In genomic region chr5:99861816-99862215, GRCm38 (mm10) we compare ENCODE assay signal across 24 mouse cellular contexts. TPM values are rescaled to one million over a fixed set of nuclear protein-coding genes. Genes with fewer than 3 reads are reported as not detected.
A peak's percentile ranks its signal among the peaks of the same experiment; 100 is the strongest.
DNase-seq lines count a peak whose midpoint lies in the region; TF ChIP-seq lines count a peak whose summit lies in the region.
"Had no signal": no experiment of that assay in that cellular context is flagged by ENCODE, and none has a peak within 500 bp of the region (broad histone marks: within the 10 kb centered on the region; RNA-seq: fewer than 3 reads in every experiment).

No protein-coding gene starts in this region.

- DNase-seq in heart, adult 11 months, result peak; percentile 51
- no peak for DNase-seq in heart, postnatal 14 days
- peak; percentile 51 for DNase-seq in heart, embryonic 10.5 days (ENCODE audit: low spot score)
- no peak for DNase-seq in heart, postnatal 10 days
- DNase-seq in testis, postnatal 10 days (ENCODE audit: low spot score), result peak; percentile 12
- no peak for DNase-seq in testis, postnatal 14 days (ENCODE audit: low spot score)
- DNase-seq in thymus, adult 2 months, result no peak
- DNase-seq in thymus, postnatal 36 days, result no peak
- DNase-seq: adrenal gland, adult 2 months; adrenal gland, adult 8-10 months; adrenal gland, postnatal 10 days; adrenal gland, postnatal 14 days; adrenal gland, postnatal 25 days; adrenal gland, postnatal 36 days; B cell, adult 2 months; cerebellum, adult 11 months; cerebellum, adult 11-12 months had no signal

- H3K4me1 ChIP-seq in heart, embryonic 10.5 days, result peaks cover 6% of the 10 kb centered on the region
- H3K4me1 ChIP-seq in thymus, adult 2 months (replicated peaks; ENCODE audit: control insufficient read depth, insufficient read depth, low read length), result peaks cover 27% of the 10 kb centered on the region

- no peak overlapping the region for H3K27ac ChIP-seq in heart, embryonic 10.5 days
- H3K27ac ChIP-seq in thymus, adult 2 months (ENCODE audit: control insufficient read depth, insufficient read depth, low read length), result peak overlapping the region; percentile 51

- no peak for TF ChIP-seq CTCF in thymus, adult 2 months (IDR thresholded peaks at IDR 0.05; ENCODE audit: borderline replicate concordance, control insufficient read depth, extremely low read depth, insufficient read depth, low read length, poor library complexity)

- intact Hi-C loops in heart, postnatal 14 days (cut with DNase I), result no loop called here
- intact Hi-C loops in heart, postnatal 10 days (cut with DNase I), result no loop called here

- no peaks in the 10 kb centered on the region for H3K9me3 ChIP-seq in heart, embryonic 10.5 days

- TF ChIP-seq POLR2A in thymus, adult 2 months (IDR thresholded peaks at IDR 0.05; ENCODE audit: control insufficient read depth, extremely low read depth, insufficient read depth, low read length, poor library complexity), result no peak

- no peaks in the 10 kb centered on the region for H3K27me3 ChIP-seq in heart, embryonic 10.5 days (ENCODE audit: insufficient read depth, poor library complexity, severe bottlenecking)
- H3K27me3 ChIP-seq in thymus, adult 2 months (ENCODE audit: control insufficient read depth, insufficient read depth, low read length), result no peaks in the 10 kb centered on the region
- H3K27me3 ChIP-seq: CH12.LX had no signal

- 78% methylated on average over 6 of the region's 6 CpGs for WGBS in heart, embryonic 10.5 days
- 89% methylated on average over 6 of the region's 6 CpGs for WGBS in thymus, adult 2 months

- no peaks in the 10 kb centered on the region for H3K36me3 ChIP-seq in heart, embryonic 10.5 days
- no peaks in the 10 kb centered on the region for H3K36me3 ChIP-seq in thymus, adult 2 months (ENCODE audit: control insufficient read depth, insufficient read depth, low read length)
- H3K36me3 ChIP-seq: G1E had no signal

- no peak overlapping the region for H3K4me3 ChIP-seq in heart, embryonic 10.5 days
- no peak overlapping the region for H3K4me3 ChIP-seq in thymus, adult 2 months (ENCODE audit: control insufficient read depth, insufficient read depth, low read length)

RNA-seq across cellular contexts. Expression of gene Vamp9, which starts 44.2 kb away (rescaled TPM):
- not detected for total RNA-seq in heart, postnatal 14 days (2021)
- 0.35 and 0.42 TPM in 2 replicates for polyA plus RNA-seq in heart, embryonic 10.5 days (2016; fragmentation: Nextera tagmentation; extraction: Ambion mirVana)
- not detected for total RNA-seq in heart, postnatal 10 days (2021)
- polyA plus RNA-seq in thymus, adult 2 months (2012; rRNA removed), result not detected in 2 replicates
- total RNA-seq: adrenal gland, postnatal 14 days; CH12.LX; ES-E14; G1E; MEL had no signal
- polyA plus RNA-seq: activated CD4-positive, CD25-positive, alpha-beta regulatory T cell, adult 4 months; C2C12; G1E; Patski had no signal

Comparison
In these comparisons a context has a peak if more than half of its experiments do, and no peak if none do; other contexts are left out.
1. DNase-seq: peak in heart, adult 11 months (single experiment), heart, embryonic 10.5 days (single experiment) and testis, postnatal 10 days (single experiment); none in heart, postnatal 14 days (0 of 2), heart, postnatal 10 days (0 of 2), testis, postnatal 14 days (single experiment), thymus, adult 2 months (single experiment) and thymus, postnatal 36 days (0 of 2).